Mouse (Mus musculus) bone marrow, adult 2 months (tissue): ENCODE data around the gene Unk.

Experiments
- CTCF ChIP-seq: fragments of 200-500 bp; IDR thresholded peaks from 2 replicates; pipeline ENCODE4 v1.5.1; 2011; ENCODE audit warnings: low read length, control low read depth; ENCODE audit not compliant: control insufficient read depth, insufficient read depth
- POLR2A ChIP-seq: fragments of 200-500 bp; IDR thresholded peaks from 2 replicates; pipeline ENCODE4 v1.6.1; 2011; ENCODE audit warnings: low read depth, mild to moderate bottlenecking, control low read depth, low read length, borderline replicate concordance; ENCODE audit not compliant: control insufficient read depth

GRCm38 (mm10) chr11:116004186-116004823, 25.8 kb upstream of the Unk start:
- no peak for TF ChIP-seq POLR2A
- TF ChIP-seq CTCF, result no peak
